Mouse (Mus musculus): ENCODE results near the gene Scube1.

GRCm38 (mm10) chr15:83595364-83595711, 129.5 kb downstream of the Scube1 start:
- TF ChIP-seq CTCF (IDR thresholded peaks at IDR 0.05; ENCODE audit: borderline replicate concordance, insufficient read depth, low read depth, low read length) = no peak
- TF ChIP-seq POLR2A (IDR thresholded peaks at IDR 0.05; ENCODE audit: borderline replicate concordance, insufficient read depth, low read length) = no peak

Measured in cerebellum, adult 2 months (tissue).